Mouse (Mus musculus) stomach, postnatal 0 days (tissue): ENCODE data around the gene Ap1m1.

Source experiments
- CTCF ChIP-seq: IDR thresholded peaks from 2 replicates; pipeline ENCODE4 v1.5.1; 2016; ENCODE audit warnings: antibody characterized with exemption, low read depth, mild to moderate bottlenecking, moderate library complexity
- EP300 ChIP-seq: optimal IDR thresholded peaks from 2 replicates; pipeline ENCODE3; 2016; ENCODE audit warnings: antibody characterized with exemption

GRCm38 (mm10) chr8:72197997-72198396, 41.8 kb upstream of the Ap1m1 start:
- no peak for TF ChIP-seq CTCF
- TF ChIP-seq EP300, result no peak
